Mouse (Mus musculus) adipocyte (in vitro differentiated cells): Measurements from ENCODE around the gene Bcam.
A peak's percentile ranks its signal among the peaks of the same experiment; 100 is the strongest.
"Not testable (repeated sequence)": the region's sequence is repeated elsewhere in the genome, so short reads cannot be mapped to it uniquely, and the experiment has no call there.

Experiments
- DNase-seq: peaks from one replicate; pipeline ENCODE4 v3.0.0-alpha.2; 2016; ENCODE audit warnings: low spot score

The Bcam gene

GRCm38 (mm10) chr7:19770984-19771391, at the start of gene Bcam:
Gene Bcam (minus strand): TSS chr7:19771016.
- DNase-seq: no peak

- DNase-seq: no peak
These were observed 48.1 kb upstream of the Bcam start for GRCm38 (mm10) chr7:19818875-19819274.

GRCm38 (mm10) chr7:19818440-19818839, 47.6 kb upstream of the Bcam start:
- peak; percentile 81 for DNase-seq

GRCm38 (mm10) chr7:19817382-19818105, 46.7 kb upstream of the Bcam start:
- DNase-seq: peak; percentile 61

GRCm38 (mm10) chr7:19816224-19816771, 45.5 kb upstream of the Bcam start:
- DNase-seq: peak; percentile 86

- DNase-seq: no peak
These were observed 44.7 kb upstream of the Bcam start for GRCm38 (mm10) chr7:19815296-19816223.

- no peak for DNase-seq
These were observed 42.8 kb upstream of the Bcam start for GRCm38 (mm10) chr7:19813579-19814122.

GRCm38 (mm10) chr7:19813161-19813560, 42.3 kb upstream of the Bcam start:
- DNase-seq: no peak

GRCm38 (mm10) chr7:19811114-19811513, 40.3 kb upstream of the Bcam start:
- no peak for DNase-seq

- no peak for DNase-seq
These were observed 38.6 kb upstream of the Bcam start for GRCm38 (mm10) chr7:19809369-19809768.

- no peak for DNase-seq
These were observed 35.6 kb upstream of the Bcam start for GRCm38 (mm10) chr7:19806356-19806969.

- peak; percentile 65 for DNase-seq
These were observed 32.2 kb upstream of the Bcam start for GRCm38 (mm10) chr7:19802995-19803394.

GRCm38 (mm10) chr7:19800764-19801163, 29.9 kb upstream of the Bcam start:
- peak; percentile 80 for DNase-seq

- DNase-seq: peak; percentile 61
These were observed 26.1 kb upstream of the Bcam start, which contains the start of gene Cblc for GRCm38 (mm10) chr7:19796697-19797588. Gene Cblc (minus strand): TSS chr7:19796809.

GRCm38 (mm10) chr7:19796254-19796653, 25.4 kb upstream of the Bcam start:
- DNase-seq: no peak

GRCm38 (mm10) chr7:19795236-19795635, 24.4 kb upstream of the Bcam start:
- DNase-seq: no peak

- no peak for DNase-seq
These were observed 22.1 kb upstream of the Bcam start for GRCm38 (mm10) chr7:19792701-19793630.

- DNase-seq: not testable (repeated sequence)
These were observed 20.7 kb upstream of the Bcam start for GRCm38 (mm10) chr7:19791504-19791903.

- DNase-seq: peak; percentile 80
These were observed 19.1 kb upstream of the Bcam start for GRCm38 (mm10) chr7:19789904-19790347.
